Mouse (Mus musculus): ENCODE measurements around the gene Eif3l. TPM values are rescaled to one million over a fixed set of nuclear protein-coding genes. Genes with fewer than 3 reads are reported as not detected.

Gene Eif3l
- polyA plus RNA-seq, 1 experiment from 2014 or later = 205 TPM

GRCm38 (mm10) chr15:79051461-79052360 is 23.3 kb upstream of the Eif3l start:
- H3K4me1 ChIP-seq = peaks cover 5% of the 10 kb centered on the region; the same call in 1 of the 2 replicates
- peaks cover 49% of the 10 kb centered on the region for H3K36me3 ChIP-seq
- no peak overlapping the region for H3K4me2 ChIP-seq (replicated peaks)
- 59% methylated on average over 13 of the region's 13 CpGs for WGBS
- H3K27ac ChIP-seq (replicated peaks) = no peak overlapping the region
- no peak overlapping the region for H3K9ac ChIP-seq
- no peaks in the 10 kb centered on the region for H3K27me3 ChIP-seq
- H3K9me3 ChIP-seq (replicated peaks) = no peaks in the 10 kb centered on the region
- no peak for ATAC-seq (ENCODE audit: insufficient number of reproducible peaks, low FRiP score, low TSS enrichment, low read depth)
- H3K4me3 ChIP-seq (replicated peaks) = no peak overlapping the region

- Histone ChIP-seq H3K4me1 (peaks cover 5% of the 10 kb centered on the region; the same call in 1 of the 2 replicates), H3K4me2 (replicated peaks) (no peak overlapping the region), H3K27ac (replicated peaks) (no peak overlapping the region), H3K36me3 (peaks cover 56% of the 10 kb centered on the region), H3K27me3 (no peaks in the 10 kb centered on the region), H3K4me3 (replicated peaks) (no peak overlapping the region), H3K9me3 (replicated peaks) (no peaks in the 10 kb centered on the region), H3K9ac (no peak overlapping the region)
- WGBS = 88% methylated on average over 2 of the region's 2 CpGs
- no peak for ATAC-seq (ENCODE audit: insufficient number of reproducible peaks, low FRiP score, low TSS enrichment, low read depth)
These were observed 22.6 kb upstream of the Eif3l start for GRCm38 (mm10) chr15:79052366-79052765.

GRCm38 (mm10) chr15:79056601-79057000 is 18.4 kb upstream of the Eif3l start:
- Histone ChIP-seq H3K36me3 (peaks cover 92% of the 10 kb centered on the region), H3K27me3 (no peaks in the 10 kb centered on the region), H3K4me2 (replicated peaks) (no peak overlapping the region), H3K27ac (replicated peaks) (no peak overlapping the region), H3K9me3 (replicated peaks) (no peaks in the 10 kb centered on the region), H3K9ac (no peak overlapping the region), H3K4me1 (peaks cover 10% of the 10 kb centered on the region; the same call in 1 of the 2 replicates), H3K4me3 (replicated peaks) (no peak overlapping the region)
- no peak for ATAC-seq (ENCODE audit: insufficient number of reproducible peaks, low FRiP score, low TSS enrichment, low read depth)
- 89% methylated on average over 7 of the region's 7 CpGs for WGBS

- H3K4me3 ChIP-seq (replicated peaks) = no peak overlapping the region
- peaks cover 82% of the 10 kb centered on the region for H3K36me3 ChIP-seq
- 89% methylated on average over 6 of the region's 6 CpGs for WGBS
- H3K9ac ChIP-seq = no peak overlapping the region
- H3K27me3 ChIP-seq = no peaks in the 10 kb centered on the region
- H3K27ac ChIP-seq (replicated peaks) = no peak overlapping the region
- no peak for ATAC-seq (ENCODE audit: insufficient number of reproducible peaks, low FRiP score, low TSS enrichment, low read depth)
- peaks cover 15% of the 10 kb centered on the region; the same call in 1 of the 2 replicates for H3K4me1 ChIP-seq
- H3K9me3 ChIP-seq (replicated peaks) = no peaks in the 10 kb centered on the region
- H3K4me2 ChIP-seq (replicated peaks) = no peak overlapping the region
These were observed 17.1 kb upstream of the Eif3l start for GRCm38 (mm10) chr15:79057850-79058249.

GRCm38 (mm10) chr15:79060887-79061565 is 14.0 kb upstream of the Eif3l start:
- no peak overlapping the region for H3K27ac ChIP-seq (replicated peaks)
- no peak overlapping the region for H3K4me2 ChIP-seq (replicated peaks)
- H3K4me3 ChIP-seq (replicated peaks) = peak overlapping the region; percentile 95; the same call in 1 of the 2 replicates
- H3K36me3 ChIP-seq = peaks cover 50% of the 10 kb centered on the region
- H3K9ac ChIP-seq = no peak overlapping the region
- H3K4me1 ChIP-seq = peaks cover 22% of the 10 kb centered on the region; the same call in 1 of the 2 replicates
- H3K27me3 ChIP-seq = no peaks in the 10 kb centered on the region
- H3K9me3 ChIP-seq (replicated peaks) = no peaks in the 10 kb centered on the region
- WGBS = 73% methylated on average over 14 of the region's 14 CpGs
- ATAC-seq (ENCODE audit: insufficient number of reproducible peaks, low FRiP score, low TSS enrichment, low read depth) = no peak

GRCm38 (mm10) chr15:79062376-79063159 is 12.4 kb upstream of the Eif3l start, which contains the start of gene Ankrd54:
Ankrd54 (minus strand) TSS chr15:79062893.
- peak within 1 kb of the TSS; percentile 68 for H3K27ac ChIP-seq (replicated peaks)
- H3K9ac ChIP-seq = peak within 1 kb of the TSS; percentile 83
- peak within 1 kb of the TSS; percentile 95 for H3K4me3 ChIP-seq (replicated peaks)
- peaks cover 22% of the 10 kb centered on the region; the same call in 1 of the 2 replicates for H3K4me1 ChIP-seq
- H3K36me3 ChIP-seq = peaks cover 35% of the 10 kb centered on the region
- peak; percentile 100 for ATAC-seq (ENCODE audit: insufficient number of reproducible peaks, low FRiP score, low TSS enrichment, low read depth)
- H3K4me2 ChIP-seq (replicated peaks) = peak within 1 kb of the TSS; percentile 66
- no peaks in the 10 kb centered on the region for H3K9me3 ChIP-seq (replicated peaks)
- H3K27me3 ChIP-seq = no peaks in the 10 kb centered on the region
- WGBS = under 1% methylated on average over 80 of the region's 80 CpGs

GRCm38 (mm10) chr15:79063160-79063740 is 11.7 kb upstream of the Eif3l start:
- H3K4me1 ChIP-seq = peaks cover 22% of the 10 kb centered on the region; the same call in 1 of the 2 replicates
- WGBS = 8% methylated on average over 14 of the region's 14 CpGs
- no peak overlapping the region for H3K27ac ChIP-seq (replicated peaks)
- no peaks in the 10 kb centered on the region for H3K9me3 ChIP-seq (replicated peaks)
- H3K27me3 ChIP-seq = no peaks in the 10 kb centered on the region
- H3K36me3 ChIP-seq = peaks cover 28% of the 10 kb centered on the region
- no peak for ATAC-seq (ENCODE audit: insufficient number of reproducible peaks, low FRiP score, low TSS enrichment, low read depth)
- H3K4me3 ChIP-seq (replicated peaks) = peak overlapping the region; percentile 95
- peak overlapping the region; percentile 50 for H3K4me2 ChIP-seq (replicated peaks)
- no peak overlapping the region for H3K9ac ChIP-seq

GRCm38 (mm10) chr15:79065086-79065770 is 9.8 kb upstream of the Eif3l start:
- WGBS = 44% methylated on average over 8 of the region's 8 CpGs
- H3K9me3 ChIP-seq (replicated peaks) = no peaks in the 10 kb centered on the region
- no peak overlapping the region for H3K27ac ChIP-seq (replicated peaks)
- H3K27me3 ChIP-seq = no peaks in the 10 kb centered on the region
- H3K4me1 ChIP-seq = peaks cover 22% of the 10 kb centered on the region; the same call in 1 of the 2 replicates
- ATAC-seq (ENCODE audit: insufficient number of reproducible peaks, low FRiP score, low TSS enrichment, low read depth) = no peak
- H3K4me3 ChIP-seq (replicated peaks) = no peak overlapping the region
- H3K9ac ChIP-seq = no peak overlapping the region
- no peak overlapping the region for H3K4me2 ChIP-seq (replicated peaks)
- H3K36me3 ChIP-seq = peaks cover 9% of the 10 kb centered on the region

- H3K4me1 ChIP-seq = peaks cover 15% of the 10 kb centered on the region; the same call in 1 of the 2 replicates
- no peak overlapping the region for H3K27ac ChIP-seq (replicated peaks)
- 35% methylated on average over 2 of the region's 2 CpGs for WGBS
- H3K4me3 ChIP-seq (replicated peaks) = no peak overlapping the region
- no peaks in the 10 kb centered on the region for H3K27me3 ChIP-seq
- no peaks in the 10 kb centered on the region for H3K36me3 ChIP-seq
- ATAC-seq (ENCODE audit: insufficient number of reproducible peaks, low FRiP score, low TSS enrichment, low read depth) = no peak
- H3K9me3 ChIP-seq (replicated peaks) = no peaks in the 10 kb centered on the region
- no peak overlapping the region for H3K4me2 ChIP-seq (replicated peaks)
- no peak overlapping the region for H3K9ac ChIP-seq
These were observed 8.7 kb upstream of the Eif3l start for GRCm38 (mm10) chr15:79066276-79066675.

GRCm38 (mm10) chr15:79067631-79068030 is 7.3 kb upstream of the Eif3l start:
- Histone ChIP-seq H3K27ac (replicated peaks) (no peak overlapping the region), H3K4me2 (replicated peaks) (no peak overlapping the region), H3K9ac (no peak overlapping the region), H3K4me1 (0 out of 2 replicates have a peak, but pooled peaks cover 6% of the 10 kb centered on the region), H3K9me3 (replicated peaks) (no peaks in the 10 kb centered on the region), H3K36me3 (no peaks in the 10 kb centered on the region), H3K27me3 (no peaks in the 10 kb centered on the region), H3K4me3 (replicated peaks) (no peak overlapping the region)
- no peak for ATAC-seq (ENCODE audit: insufficient number of reproducible peaks, low FRiP score, low TSS enrichment, low read depth)
- 55% methylated on average over 3 of the region's 3 CpGs for WGBS

Data from embryonic facial prominence, embryonic 15.5 days (tissue).